Mouse (Mus musculus) thymus, postnatal 25 days (tissue): ENCODE results near the gene Dedd.
"Not testable (repeated sequence)": the region's sequence is repeated elsewhere in the genome, so short reads cannot be mapped to it uniquely, and the experiment has no call there.

Source experiments
- DNase-seq: peaks from one replicate; pipeline ENCODE4 v3.0.0; 2022

Dedd gene

GRCm38 (mm10) chr1:171328839-171329432, at the start of gene Dedd:
TSS of gene Dedd (plus strand) at chr1:171329145.
- DNase-seq = peak; percentile 92

- no peak for DNase-seq
These were observed 49.2 kb upstream of the Dedd start for GRCm38 (mm10) chr1:171279721-171280120.

GRCm38 (mm10) chr1:171280250-171280915, 48.6 kb upstream of the Dedd start:
- DNase-seq = peak; percentile 13

- peak; percentile 88 for DNase-seq
These were observed 47.9 kb upstream of the Dedd start, which contains the start of gene Ppox for GRCm38 (mm10) chr1:171280916-171281527. TSS of gene Ppox (minus strand) at chr1:171281186.

GRCm38 (mm10) chr1:171281528-171281923, 47.4 kb upstream of the Dedd start:
- DNase-seq = peak; percentile 84

GRCm38 (mm10) chr1:171282086-171282805, 46.7 kb upstream of the Dedd start:
- no peak for DNase-seq

GRCm38 (mm10) chr1:171283188-171284160, 45.5 kb upstream of the Dedd start:
- DNase-seq = no peak

GRCm38 (mm10) chr1:171284491-171284890, 44.5 kb upstream of the Dedd start:
- DNase-seq = no peak

GRCm38 (mm10) chr1:171285096-171285892, 43.7 kb upstream of the Dedd start:
- no peak for DNase-seq

GRCm38 (mm10) chr1:171286517-171286916, 42.4 kb upstream of the Dedd start:
- no peak for DNase-seq

- peak; percentile 92 for DNase-seq
These were observed 41.5 kb upstream of the Dedd start, which contains the start of gene Usp21 for GRCm38 (mm10) chr1:171287136-171288081. TSS of gene Usp21 (minus strand) at chr1:171287991.

- DNase-seq = no peak
These were observed 40.6 kb upstream of the Dedd start for GRCm38 (mm10) chr1:171288328-171288727.

- DNase-seq = no peak
These were observed 35.6 kb upstream of the Dedd start for GRCm38 (mm10) chr1:171293351-171293750.

GRCm38 (mm10) chr1:171293906-171294297, 35.0 kb upstream of the Dedd start:
- DNase-seq = no peak

GRCm38 (mm10) chr1:171294298-171295062, 34.5 kb upstream of the Dedd start, which contains the start of gene Ufc1:
TSS of gene Ufc1 (minus strand) at chr1:171295024.
- DNase-seq = peak; percentile 85

GRCm38 (mm10) chr1:171295063-171295402, 33.9 kb upstream of the Dedd start:
- no peak for DNase-seq

- no peak for DNase-seq
These were observed 30.7 kb upstream of the Dedd start for GRCm38 (mm10) chr1:171298226-171298625.

- not testable (repeated sequence) for DNase-seq
These were observed 22.8 kb upstream of the Dedd start for GRCm38 (mm10) chr1:171306157-171306556.

GRCm38 (mm10) chr1:171309321-171309720, 19.6 kb upstream of the Dedd start:
- DNase-seq = no peak
